Mouse (Mus musculus): Measurements from ENCODE around the gene Gm4869. TPM values are rescaled to one million over a fixed set of nuclear protein-coding genes. Genes with fewer than 3 reads are reported as not detected.

The Gm4869 gene
- polyA plus RNA-seq (2012; rRNA removed), result 0.14 and 0.16 TPM in 2 replicates

GRCm38 (mm10) chr5:140445345-140445744 lies at the start of gene Gm4869:
Gm4869 (plus strand) TSS chr5:140445645.
- Histone ChIP-seq H3K27me3 (ENCODE audit: control insufficient read depth, insufficient read depth, low read length) (no peaks in the 10 kb centered on the region), H3K4me3 (ENCODE audit: control insufficient read depth, low read depth, low read length) (no peak within 1 kb of the TSS), H3K27ac (ENCODE audit: control insufficient read depth, insufficient read depth, low read depth, low read length) (no peak within 1 kb of the TSS), H3K36me3 (ENCODE audit: control insufficient read depth, insufficient read depth, low read length) (peaks cover 4% of the 10 kb centered on the region), H3K4me1 (ENCODE audit: control insufficient read depth, insufficient read depth, low read length) (no peaks in the 10 kb centered on the region)
- no peak for TF ChIP-seq POLR2A (IDR thresholded peaks at IDR 0.05; ENCODE audit: control insufficient read depth, low read depth, low read length)
- no peak for TF ChIP-seq CTCF (IDR thresholded peaks at IDR 0.05; ENCODE audit: control insufficient read depth, insufficient read depth, insufficient replicate concordance, low read depth, low read length)

- Histone ChIP-seq H3K27me3 (ENCODE audit: control insufficient read depth, insufficient read depth, low read length) (no peaks in the 10 kb centered on the region), H3K4me1 (ENCODE audit: control insufficient read depth, insufficient read depth, low read length) (no peaks in the 10 kb centered on the region), H3K36me3 (ENCODE audit: control insufficient read depth, insufficient read depth, low read length) (no peaks in the 10 kb centered on the region), H3K27ac (ENCODE audit: control insufficient read depth, insufficient read depth, low read depth, low read length) (no peak overlapping the region), H3K4me3 (ENCODE audit: control insufficient read depth, low read depth, low read length) (no peak overlapping the region)
- TF ChIP-seq POLR2A (IDR thresholded peaks at IDR 0.05; ENCODE audit: control insufficient read depth, low read depth, low read length) (no peak), CTCF (IDR thresholded peaks at IDR 0.05; ENCODE audit: control insufficient read depth, insufficient read depth, insufficient replicate concordance, low read depth, low read length) (peak; percentile 45; the same call in 1 of the 2 replicates)
Measured at GRCm38 (mm10) chr5:140396166-140396940, 49.1 kb upstream of the Gm4869 start.

GRCm38 (mm10) chr5:140402640-140403270 lies 42.7 kb upstream of the Gm4869 start:
- no peak for TF ChIP-seq CTCF (IDR thresholded peaks at IDR 0.05; ENCODE audit: control insufficient read depth, insufficient read depth, insufficient replicate concordance, low read depth, low read length)
- no peak for TF ChIP-seq POLR2A (IDR thresholded peaks at IDR 0.05; ENCODE audit: control insufficient read depth, low read depth, low read length)
- H3K27ac ChIP-seq (ENCODE audit: control insufficient read depth, insufficient read depth, low read depth, low read length), result no peak overlapping the region
- no peaks in the 10 kb centered on the region for H3K27me3 ChIP-seq (ENCODE audit: control insufficient read depth, insufficient read depth, low read length)
- no peaks in the 10 kb centered on the region for H3K36me3 ChIP-seq (ENCODE audit: control insufficient read depth, insufficient read depth, low read length)
- H3K4me1 ChIP-seq (ENCODE audit: control insufficient read depth, insufficient read depth, low read length), result no peaks in the 10 kb centered on the region
- no peak overlapping the region for H3K4me3 ChIP-seq (ENCODE audit: control insufficient read depth, low read depth, low read length)

- H3K27ac ChIP-seq (ENCODE audit: control insufficient read depth, insufficient read depth, low read depth, low read length), result no peak overlapping the region
- TF ChIP-seq CTCF (IDR thresholded peaks at IDR 0.05; ENCODE audit: control insufficient read depth, insufficient read depth, insufficient replicate concordance, low read depth, low read length) (no peak), POLR2A (IDR thresholded peaks at IDR 0.05; ENCODE audit: control insufficient read depth, low read depth, low read length) (no peak)
Measured at GRCm38 (mm10) chr5:140405126-140405525, 40.3 kb upstream of the Gm4869 start.

GRCm38 (mm10) chr5:140406666-140407065 lies 38.8 kb upstream of the Gm4869 start:
- no peak overlapping the region; the same call in 1 of the 2 replicates for H3K27ac ChIP-seq (ENCODE audit: control insufficient read depth, insufficient read depth, low read depth, low read length)
- H3K4me1 ChIP-seq (ENCODE audit: control insufficient read depth, insufficient read depth, low read length), result no peaks in the 10 kb centered on the region
- TF ChIP-seq POLR2A (IDR thresholded peaks at IDR 0.05; ENCODE audit: control insufficient read depth, low read depth, low read length) (no peak), CTCF (IDR thresholded peaks at IDR 0.05; ENCODE audit: control insufficient read depth, insufficient read depth, insufficient replicate concordance, low read depth, low read length) (no peak)
- H3K4me3 ChIP-seq (ENCODE audit: control insufficient read depth, low read depth, low read length), result no peak overlapping the region
- H3K36me3 ChIP-seq (ENCODE audit: control insufficient read depth, insufficient read depth, low read length), result no peaks in the 10 kb centered on the region
- H3K27me3 ChIP-seq (ENCODE audit: control insufficient read depth, insufficient read depth, low read length), result no peaks in the 10 kb centered on the region

More at GRCm38 (mm10) chr5:140405126-140405525, 40.3 kb upstream of the Gm4869 start:
- H3K4me3 ChIP-seq (ENCODE audit: control insufficient read depth, low read depth, low read length), result no peak overlapping the region
- H3K4me1 ChIP-seq (ENCODE audit: control insufficient read depth, insufficient read depth, low read length), result no peaks in the 10 kb centered on the region
- H3K27me3 ChIP-seq (ENCODE audit: control insufficient read depth, insufficient read depth, low read length), result no peaks in the 10 kb centered on the region
- H3K36me3 ChIP-seq (ENCODE audit: control insufficient read depth, insufficient read depth, low read length), result no peaks in the 10 kb centered on the region

GRCm38 (mm10) chr5:140408801-140409200 lies 36.6 kb upstream of the Gm4869 start:
- Histone ChIP-seq H3K36me3 (ENCODE audit: control insufficient read depth, insufficient read depth, low read length) (no peaks in the 10 kb centered on the region), H3K4me1 (ENCODE audit: control insufficient read depth, insufficient read depth, low read length) (no peaks in the 10 kb centered on the region), H3K27ac (ENCODE audit: control insufficient read depth, insufficient read depth, low read depth, low read length) (no peak overlapping the region), H3K4me3 (ENCODE audit: control insufficient read depth, low read depth, low read length) (no peak overlapping the region), H3K27me3 (ENCODE audit: control insufficient read depth, insufficient read depth, low read length) (no peaks in the 10 kb centered on the region)
- TF ChIP-seq CTCF (IDR thresholded peaks at IDR 0.05; ENCODE audit: control insufficient read depth, insufficient read depth, insufficient replicate concordance, low read depth, low read length), result no peak
- TF ChIP-seq POLR2A (IDR thresholded peaks at IDR 0.05; ENCODE audit: control insufficient read depth, low read depth, low read length), result no peak

- TF ChIP-seq CTCF (IDR thresholded peaks at IDR 0.05; ENCODE audit: control insufficient read depth, insufficient read depth, insufficient replicate concordance, low read depth, low read length) (peak; percentile 56; the same call in 1 of the 2 replicates), POLR2A (IDR thresholded peaks at IDR 0.05; ENCODE audit: control insufficient read depth, low read depth, low read length) (no peak)
- no peak overlapping the region for H3K4me3 ChIP-seq (ENCODE audit: control insufficient read depth, low read depth, low read length)
- H3K4me1 ChIP-seq (ENCODE audit: control insufficient read depth, insufficient read depth, low read length), result no peaks in the 10 kb centered on the region
- H3K36me3 ChIP-seq (ENCODE audit: control insufficient read depth, insufficient read depth, low read length), result no peaks in the 10 kb centered on the region
- no peak overlapping the region for H3K27ac ChIP-seq (ENCODE audit: control insufficient read depth, insufficient read depth, low read depth, low read length)
- no peaks in the 10 kb centered on the region for H3K27me3 ChIP-seq (ENCODE audit: control insufficient read depth, insufficient read depth, low read length)
Measured at GRCm38 (mm10) chr5:140411339-140411738, 34.1 kb upstream of the Gm4869 start.
